Mouse (Mus musculus): Measurements from ENCODE around the gene Clec2l. TPM values are rescaled to one million over a fixed set of nuclear protein-coding genes. Genes with fewer than 3 reads are reported as not detected.

Gene Clec2l
- under 1 TPM; 0.19 to 0.64 TPM for total RNA-seq (2021)
- long read RNA-seq, experiment 1, partial matches to known transcripts: 0 of 1 reads
- long read RNA-seq, experiment 1, other reads (novel, unspliced or antisense): 0 of 1 reads
- long read RNA-seq, experiment 2, partial matches to known transcripts: 0 of 1 reads
- long read RNA-seq, experiment 2, other reads (novel, unspliced or antisense): 0 of 1 reads

- DNase-seq: peak; percentile 29
Measured at GRCm38 (mm10) chr6:38662714-38663615, at the start of gene Clec2l. Gene Clec2l, plus strand, starts transcription at chr6:38663069.

DNA sequence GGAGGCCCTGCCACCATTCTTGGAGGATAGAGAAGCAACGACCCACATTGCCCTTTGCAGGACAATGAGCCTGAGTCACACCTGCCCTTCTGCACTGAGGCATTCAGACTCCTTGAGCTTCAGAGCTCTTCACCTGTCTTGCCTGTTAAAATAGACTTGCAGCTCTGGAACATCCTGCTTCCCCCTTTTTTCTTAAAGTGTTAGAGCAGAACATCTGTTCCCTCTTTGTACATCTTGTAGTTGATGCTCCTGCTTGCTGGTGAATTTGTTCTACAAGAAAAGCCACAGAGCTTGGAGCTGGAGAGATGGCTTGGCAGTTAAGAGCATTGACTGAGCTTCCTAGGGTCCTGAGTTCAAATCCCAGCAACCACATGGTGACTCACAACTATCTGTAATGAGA is 40.5 kb upstream of the Clec2l start:
- DNase-seq: no peak

- no peak for DNase-seq
Measured at GRCm38 (mm10) chr6:38623457-38623856, 39.4 kb upstream of the Clec2l start.

- no peak for DNase-seq
Measured at GRCm38 (mm10) chr6:38624439-38624838, 38.4 kb upstream of the Clec2l start.

- no peak for DNase-seq
Measured at GRCm38 (mm10) chr6:38626086-38626485, 36.8 kb upstream of the Clec2l start.

- no peak for DNase-seq
Measured at GRCm38 (mm10) chr6:38627081-38627480, 35.8 kb upstream of the Clec2l start.

DNA sequence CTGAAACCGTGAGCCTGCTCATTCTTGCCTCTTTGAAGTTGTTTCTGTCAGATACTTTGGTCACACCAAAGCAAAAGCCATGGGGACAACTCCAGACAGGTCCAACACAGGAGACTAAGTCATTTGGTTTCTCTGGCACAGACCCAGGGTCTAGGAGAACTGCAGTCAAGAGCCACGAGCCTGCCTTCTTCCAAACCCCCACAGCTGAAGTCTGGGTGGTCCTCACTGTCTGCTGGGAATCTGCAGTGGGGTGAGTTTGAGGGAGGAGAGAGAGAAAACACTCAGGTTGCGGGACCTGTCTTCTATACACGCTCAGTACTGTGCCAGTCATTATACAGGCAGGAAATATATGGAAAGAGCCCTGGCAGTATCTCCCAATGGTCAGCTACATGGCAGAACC is 35.4 kb upstream of the Clec2l start:
- DNase-seq: no peak

DNA sequence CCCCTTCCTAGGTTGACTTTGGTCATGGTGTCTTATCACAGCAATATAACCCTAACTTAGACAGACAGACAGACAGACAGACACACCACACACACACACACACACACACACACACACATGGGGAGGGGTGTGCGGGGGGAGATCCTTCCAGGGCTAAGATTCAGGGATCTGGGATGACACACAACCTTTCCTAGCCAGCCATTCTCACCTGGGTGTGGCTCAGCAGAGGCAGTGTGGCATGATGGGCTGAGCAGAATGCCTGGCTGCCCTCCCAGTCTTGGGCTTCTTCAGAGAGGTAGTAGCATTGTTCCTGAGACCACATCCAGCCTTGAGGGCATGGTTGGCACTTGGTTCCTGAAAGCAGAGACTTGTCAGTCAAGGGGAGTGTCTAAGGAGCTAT is 33.3 kb upstream of the Clec2l start:
- no peak for DNase-seq

GRCm38 (mm10) chr6:38632826-38633225 is 30.0 kb upstream of the Clec2l start:
- DNase-seq: no peak

GRCm38 (mm10) chr6:38634461-38634860 is 28.4 kb upstream of the Clec2l start:
- no peak for DNase-seq

GRCm38 (mm10) chr6:38635941-38636851 is 26.7 kb upstream of the Clec2l start:
- peak; percentile 34 for DNase-seq

- peak; percentile 75 for DNase-seq
Measured at GRCm38 (mm10) chr6:38636852-38637618, 25.8 kb upstream of the Clec2l start, which contains the start of gene Klrg2. Gene Klrg2, minus strand, starts transcription at chr6:38637242.

DNA sequence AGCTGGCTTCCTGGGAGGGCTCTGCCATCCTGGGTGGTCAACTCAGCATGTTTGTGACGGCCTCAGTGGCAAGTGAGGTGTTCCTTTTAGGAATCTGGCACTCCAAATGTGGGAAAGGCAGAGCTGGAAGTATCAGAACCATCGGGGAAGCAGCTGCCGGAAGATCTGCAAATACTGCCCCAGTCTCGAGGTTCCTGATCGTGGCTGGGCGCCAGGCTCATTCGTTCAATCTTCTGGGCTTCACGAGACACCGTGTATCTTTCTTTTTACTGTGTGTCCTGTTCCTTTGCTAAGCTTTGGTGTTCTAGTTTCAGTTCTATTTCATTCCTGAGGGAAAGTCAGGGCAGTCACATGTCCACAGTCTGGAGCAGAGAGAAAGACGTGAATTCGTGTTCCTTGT is 22.5 kb upstream of the Clec2l start:
- no peak for DNase-seq

GRCm38 (mm10) chr6:38641228-38641627 is 21.6 kb upstream of the Clec2l start:
- no peak for DNase-seq

GRCm38 (mm10) chr6:38641645-38642044 is 21.2 kb upstream of the Clec2l start:
- no peak for DNase-seq

DNA sequence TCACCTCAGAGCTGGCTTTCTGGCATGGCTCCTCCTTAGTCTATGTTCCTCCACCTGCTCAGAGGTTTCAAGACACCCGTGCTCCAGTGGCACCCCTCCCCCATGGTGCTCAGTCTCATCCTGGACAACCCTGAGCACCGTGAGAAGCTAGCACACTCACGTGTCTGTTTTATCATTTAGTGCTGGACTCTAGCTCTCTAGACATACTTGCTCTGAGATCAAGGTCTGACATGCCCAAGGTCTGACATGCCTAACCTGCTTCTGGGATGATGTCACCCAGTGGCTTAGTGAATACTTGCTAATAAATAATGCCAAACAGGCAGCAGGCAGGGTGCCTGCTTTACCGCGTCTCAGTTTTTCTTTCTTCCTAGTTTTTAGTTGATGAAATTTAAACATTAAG is 20.3 kb upstream of the Clec2l start:
- DNase-seq: no peak

DNA sequence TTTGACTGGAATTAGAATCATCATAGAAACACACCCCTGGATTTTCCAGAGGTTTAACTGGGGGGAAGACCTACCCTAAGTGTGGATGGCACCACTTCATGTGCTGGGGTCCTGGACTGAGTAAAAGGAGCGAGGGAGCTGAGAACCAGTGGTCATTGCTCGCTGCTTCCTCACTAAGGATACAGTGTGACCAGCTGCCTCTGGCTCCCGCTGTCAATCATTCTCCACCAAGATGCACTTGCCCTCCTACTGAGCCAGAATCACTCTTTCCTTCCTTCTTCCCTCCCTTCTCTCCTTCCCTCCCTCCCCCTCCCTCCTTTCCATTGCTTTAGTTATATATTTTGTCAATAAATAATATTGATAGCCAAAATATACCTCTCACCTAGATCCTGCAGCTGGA is 19.8 kb upstream of the Clec2l start:
- DNase-seq: no peak

DNA sequence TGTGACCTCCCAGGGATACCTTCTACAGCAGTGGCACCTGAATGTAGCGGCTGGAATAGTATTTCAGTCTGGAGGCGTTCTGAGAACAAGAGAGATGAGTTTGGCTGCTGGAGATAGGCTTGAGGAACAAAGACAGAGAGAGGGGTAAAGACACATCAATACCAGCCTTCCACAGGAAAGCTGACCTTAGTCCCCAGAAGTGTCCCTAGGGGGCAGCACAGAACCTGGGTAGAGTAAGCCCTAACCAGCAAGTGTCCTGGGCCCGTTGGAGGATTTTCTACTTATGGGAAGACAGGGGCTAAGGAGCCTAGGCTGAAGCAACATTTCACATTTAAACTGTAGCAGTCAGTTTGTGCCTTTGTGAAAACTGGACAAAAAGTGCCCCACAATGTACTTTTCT is 13.3 kb upstream of the Clec2l start:
- no peak for DNase-seq

- DNase-seq: peak; percentile 43
Measured at GRCm38 (mm10) chr6:38650263-38650937, 12.5 kb upstream of the Clec2l start.

DNA sequence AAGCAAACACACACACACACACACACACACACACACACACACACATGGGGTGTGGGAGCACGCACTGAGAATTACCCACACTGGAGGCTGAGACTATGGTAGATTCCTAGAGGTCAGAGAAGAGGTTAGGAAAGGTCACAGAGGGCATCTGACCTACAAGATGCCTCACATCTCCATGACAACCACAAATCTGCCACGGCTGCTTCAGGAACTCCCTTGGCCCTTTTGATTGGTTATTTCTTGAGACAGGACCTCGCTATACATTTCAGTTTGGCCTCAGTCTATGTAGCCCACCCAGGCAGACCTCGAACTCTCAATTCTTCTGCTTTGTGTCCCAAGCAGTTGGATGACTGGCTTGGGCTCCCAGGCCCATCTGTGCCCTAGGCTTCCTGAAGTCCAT is 1.2 kb upstream of the Clec2l start:
- no peak for DNase-seq

GRCm38 (mm10) chr6:38669580-38669979 is 6.7 kb downstream of the Clec2l start:
- no peak for DNase-seq

All from gastrocnemius, postnatal 25 days (tissue).